ENCODE assay signal across 9 mouse cellular contexts in the genomic region with DNA sequence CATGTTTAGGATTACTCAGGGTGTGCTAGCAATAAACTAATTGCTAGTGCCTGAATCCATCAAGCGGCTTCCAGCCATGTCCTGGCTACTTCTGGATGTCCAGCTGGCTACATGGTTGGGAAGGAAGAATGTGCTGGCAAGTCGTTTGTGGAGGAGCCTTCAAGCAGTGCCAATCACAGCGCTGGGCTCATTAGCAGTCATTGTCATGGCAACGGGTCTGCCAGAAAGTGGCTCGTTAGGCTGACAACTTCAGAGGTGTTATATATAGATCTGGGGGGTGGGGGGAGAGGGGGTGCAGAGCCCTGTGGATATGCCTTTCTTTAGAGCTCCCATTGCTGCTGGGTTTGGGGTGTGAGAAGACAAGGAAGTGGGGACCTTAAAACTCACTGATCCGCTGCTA.
DNase-seq lines count a peak whose midpoint lies in the region; ATAC-seq and TF ChIP-seq lines count a peak whose summit lies in the region.
"Had no signal": no experiment of that assay in that cellular context is flagged by ENCODE, and none has a peak within 500 bp of the region (broad histone marks: within the 10 kb centered on the region; RNA-seq: fewer than 3 reads in every experiment).

No protein-coding gene starts in this region.

- DNase-seq in cerebellum, adult 11-12 months, result peak; percentile 62
- peak; percentile 24 for DNase-seq in embryonic facial prominence, embryonic 10.5 days (ENCODE audit: low spot score)
- DNase-seq in layer of hippocampus, adult 18-20 months (ENCODE audit: low spot score in 2 of 2), result peak; percentile 81 to 89
- peak; percentile 96 for DNase-seq in midbrain, postnatal 0 days (ENCODE audit: low spot score)
- no peak for DNase-seq in thymus, postnatal 10 days (ENCODE audit: low spot score in 2 of 2)
- no peak for DNase-seq in kidney, adult 18-20 months
- DNase-seq in heart, adult 9 months (ENCODE audit: low spot score in 2 of 2), result no peak

- no peaks in the 10 kb centered on the region for H3K27me3 ChIP-seq in embryonic facial prominence, embryonic 10.5 days (replicated peaks; ENCODE audit: low read depth, poor library complexity, severe bottlenecking)
- no peaks in the 10 kb centered on the region for H3K27me3 ChIP-seq in midbrain, postnatal 0 days (ENCODE audit: insufficient read depth, low read length)
- H3K27me3 ChIP-seq: embryonic facial prominence, embryonic 13.5 days had no signal

- 65% methylated on average over 6 of the region's 6 CpGs for WGBS in embryonic facial prominence, embryonic 10.5 days
- WGBS in midbrain, postnatal 0 days, result 40% methylated on average over 6 of the region's 6 CpGs

- no peaks in the 10 kb centered on the region for H3K36me3 ChIP-seq in embryonic facial prominence, embryonic 10.5 days (replicated peaks)
- H3K36me3 ChIP-seq in midbrain, postnatal 0 days (ENCODE audit: insufficient read depth, low read length), result no peaks in the 10 kb centered on the region
- H3K36me3 ChIP-seq: embryonic facial prominence, embryonic 13.5 days had no signal

- H3K9me3 ChIP-seq in embryonic facial prominence, embryonic 10.5 days, result no peaks in the 10 kb centered on the region
- no peaks in the 10 kb centered on the region for H3K9me3 ChIP-seq in midbrain, postnatal 0 days (ENCODE audit: low read length)
- H3K9me3 ChIP-seq: embryonic facial prominence, embryonic 13.5 days had no signal

- H3K4me2 ChIP-seq in midbrain, postnatal 0 days (ENCODE audit: low read depth, low read length, poor library complexity, severe bottlenecking), result peak overlapping the region; percentile 33
- H3K4me2 ChIP-seq: embryonic facial prominence, embryonic 13.5 days had no signal

- peaks cover 22% of the 10 kb centered on the region for H3K4me1 ChIP-seq in embryonic facial prominence, embryonic 10.5 days
- H3K4me1 ChIP-seq in midbrain, postnatal 0 days (ENCODE audit: insufficient read depth, low read length), result peaks cover 11% of the 10 kb centered on the region; the same call in 1 of the 2 replicates

- H3K9ac ChIP-seq in midbrain, postnatal 0 days (replicated peaks; ENCODE audit: low read length, poor library complexity, severe bottlenecking), result no peak overlapping the region
- H3K9ac ChIP-seq: embryonic facial prominence, embryonic 13.5 days had no signal

- no peak for TF ChIP-seq CTCF in midbrain, postnatal 0 days (IDR thresholded peaks at IDR 0.05)

- no peak overlapping the region for H3K27ac ChIP-seq in embryonic facial prominence, embryonic 10.5 days (replicated peaks)
- peak overlapping the region; percentile 62 for H3K27ac ChIP-seq in midbrain, postnatal 0 days (ENCODE audit: low read depth, low read length)
- H3K27ac ChIP-seq: embryonic facial prominence, embryonic 13.5 days had no signal

- peak; percentile 71 for ATAC-seq in midbrain, postnatal 0 days (ENCODE audit: low FRiP score)
- ATAC-seq in granulocyte monocyte progenitor cell, adult 5-6 weeks (replicated peaks; ENCODE audit: poor library complexity, severe bottlenecking), result no peak

- no peak overlapping the region for H3K4me3 ChIP-seq in embryonic facial prominence, embryonic 10.5 days
- peak overlapping the region; percentile 24; the same call in 1 of the 2 replicates for H3K4me3 ChIP-seq in midbrain, postnatal 0 days (ENCODE audit: low read depth, low read length)
- H3K4me3 ChIP-seq: embryonic facial prominence, embryonic 13.5 days had no signal

Comparison
In these comparisons a context has a peak if more than half of its experiments do, and no peak if none do; other contexts are left out.
1. DNase-seq: peak in cerebellum, adult 11-12 months (single experiment), embryonic facial prominence, embryonic 10.5 days (single experiment), layer of hippocampus, adult 18-20 months (2 of 2) and midbrain, postnatal 0 days (single experiment); none in thymus, postnatal 10 days (0 of 2), kidney, adult 18-20 months (single experiment) and heart, adult 9 months (0 of 2).